Mouse (Mus musculus): ENCODE data around the gene Ubox5. TPM values are rescaled to one million over a fixed set of nuclear protein-coding genes. Genes with fewer than 3 reads are reported as not detected.
A peak's percentile ranks its signal among the peaks of the same experiment; 100 is the strongest.

Ubox5 gene
- 4.2 and 4.5 TPM in 2 replicates for polyA plus RNA-seq (2015; fragmentation: Nextera tagmentation; extraction: Ambion mirVana)

DNA sequence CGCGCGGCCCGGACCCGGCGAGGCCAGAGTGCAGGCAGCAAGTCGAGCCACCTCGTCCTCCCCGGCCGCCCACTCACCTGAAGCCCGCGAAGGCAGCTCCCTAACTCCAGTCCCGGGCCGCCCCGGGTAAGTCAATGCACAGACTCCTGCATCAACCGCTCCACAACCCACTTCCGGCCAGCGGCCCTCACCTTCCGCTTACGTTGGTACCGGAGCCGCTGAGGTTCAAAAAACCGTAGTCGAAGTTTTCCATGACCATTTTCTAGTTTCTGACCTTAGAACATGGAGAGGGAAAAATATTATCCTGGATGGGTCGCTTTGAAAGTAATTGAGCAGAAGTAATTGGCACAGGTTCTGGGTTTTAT is at the start of gene Ubox5, which contains the start of gene Fastkd5:
TSS of gene Ubox5 (minus strand) at position 200 of the 365 bp plus-strand sequence.
TSS of gene Fastkd5 (minus strand) at position 189 of the 365 bp plus-strand sequence.
- TF ChIP-seq CTCF (IDR thresholded peaks at IDR 0.05; ENCODE audit: low read depth): no peak
- Histone ChIP-seq H3K9me3 (ENCODE audit: control insufficient read depth) (no peaks in the 10 kb centered on the region), H3K4me2 (replicated peaks; ENCODE audit: low read depth) (peak within 1 kb of the TSS; percentile 67), H3K36me3 (ENCODE audit: control insufficient read depth, insufficient read depth) (peaks cover 26% of the 10 kb centered on the region), H3K4me1 (replicated peaks; ENCODE audit: control insufficient read depth, insufficient read depth, low read length) (peaks cover 7% of the 10 kb centered on the region; the same call in 1 of the 2 replicates), H3K27ac (ENCODE audit: low read depth, low read length) (peak within 1 kb of the TSS; percentile 72), H3K27me3 (replicated peaks; ENCODE audit: control insufficient read depth, insufficient read depth, low read length) (no peaks in the 10 kb centered on the region), H3K4me3 (ENCODE audit: low read depth, low read length) (peak within 1 kb of the TSS; percentile 90), H3K9ac (ENCODE audit: low read depth, low read length) (peak within 1 kb of the TSS; percentile 92)
- peak; percentile 75 for ATAC-seq
- WGBS: under 1% methylated on average over 25 of the region's 25 CpGs

DNA sequence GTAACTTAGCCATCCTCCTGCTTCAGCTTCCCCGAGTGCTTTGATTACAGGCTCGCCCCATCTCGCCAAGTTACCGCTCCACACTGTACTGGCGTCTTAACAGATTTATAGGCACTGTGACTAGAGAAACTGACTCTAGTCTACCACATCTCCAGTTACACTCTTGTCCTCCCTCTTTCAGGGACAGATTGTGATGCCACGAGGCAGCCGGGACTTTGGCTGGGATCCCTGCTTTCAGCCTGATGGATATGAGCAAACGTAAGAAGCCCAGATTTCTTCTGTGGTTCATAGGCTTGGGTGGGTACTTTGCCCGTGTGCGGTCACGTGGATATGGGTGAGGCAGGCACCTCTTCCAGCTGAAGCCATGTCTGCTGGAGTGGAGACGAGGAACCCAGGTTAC is 49.3 kb upstream of the Ubox5 start:
- no peaks in the 10 kb centered on the region for H3K4me1 ChIP-seq (replicated peaks; ENCODE audit: control insufficient read depth, insufficient read depth, low read length)
- ATAC-seq: no peak
- H3K9me3 ChIP-seq (ENCODE audit: control insufficient read depth): no peaks in the 10 kb centered on the region
- no peak overlapping the region for H3K27ac ChIP-seq (ENCODE audit: low read depth, low read length)
- 93% methylated on average over 12 of the region's 12 CpGs for WGBS
- no peak overlapping the region for H3K9ac ChIP-seq (ENCODE audit: low read depth, low read length)
- H3K36me3 ChIP-seq (ENCODE audit: control insufficient read depth, insufficient read depth): peaks cover 81% of the 10 kb centered on the region
- TF ChIP-seq CTCF (IDR thresholded peaks at IDR 0.05; ENCODE audit: low read depth): no peak
- no peak overlapping the region for H3K4me3 ChIP-seq (ENCODE audit: low read depth, low read length)
- no peak overlapping the region for H3K4me2 ChIP-seq (replicated peaks; ENCODE audit: low read depth)
- no peaks in the 10 kb centered on the region for H3K27me3 ChIP-seq (replicated peaks; ENCODE audit: control insufficient read depth, insufficient read depth, low read length)

DNA sequence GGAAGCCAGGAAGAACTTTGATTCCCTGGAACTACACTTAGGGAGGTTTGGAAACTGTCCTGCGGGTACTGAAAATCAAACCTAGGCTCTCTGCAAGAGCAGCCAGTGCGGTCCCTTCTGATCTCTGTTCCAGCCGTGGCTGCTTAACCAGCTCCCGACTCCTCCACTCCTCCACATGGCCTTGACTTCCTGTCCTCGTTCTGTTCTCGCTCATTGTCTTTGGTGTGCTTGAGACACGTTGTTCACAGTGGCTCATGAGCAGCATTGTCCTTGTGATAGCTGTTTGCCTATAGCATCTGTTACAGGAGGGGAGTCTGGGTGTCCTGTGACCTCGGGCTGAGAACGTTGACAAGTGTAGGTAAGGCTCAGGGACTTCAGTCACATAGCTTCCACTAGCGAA is 47.4 kb upstream of the Ubox5 start:
- H3K36me3 ChIP-seq (ENCODE audit: control insufficient read depth, insufficient read depth): peaks cover 88% of the 10 kb centered on the region
- WGBS: 81% methylated on average over 10 of the region's 10 CpGs
- TF ChIP-seq CTCF (IDR thresholded peaks at IDR 0.05; ENCODE audit: low read depth): no peak

DNA sequence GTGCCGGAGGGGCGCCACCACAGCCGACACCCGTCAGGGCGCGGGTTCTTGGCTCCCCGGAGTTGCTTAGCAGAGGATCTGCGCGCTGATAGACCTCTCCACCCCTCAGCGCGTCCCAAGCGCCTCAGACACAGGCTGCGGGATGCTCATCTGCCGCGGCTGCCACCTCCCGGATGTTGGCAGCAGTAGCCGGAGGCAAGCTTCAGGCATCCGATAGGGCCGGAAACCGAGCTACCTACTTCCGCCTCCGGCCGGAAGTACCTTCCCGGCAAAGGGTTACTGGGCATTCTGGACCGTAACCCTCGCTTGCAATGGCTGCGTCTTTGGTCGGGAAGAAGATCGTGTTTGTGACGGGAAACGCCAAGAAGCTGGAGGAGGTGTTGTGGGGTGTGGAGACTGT is 37.7 kb upstream of the Ubox5 start, which contains the start of gene Itpa:
TSS of gene Itpa (plus strand) at position 52 of the 400 bp plus-strand sequence.
- WGBS: 1% methylated on average over 31 of the region's 31 CpGs
- Histone ChIP-seq H3K9ac (ENCODE audit: low read depth, low read length) (peak within 1 kb of the TSS; percentile 61), H3K4me3 (ENCODE audit: low read depth, low read length) (peak within 1 kb of the TSS; percentile 69), H3K4me1 (replicated peaks; ENCODE audit: control insufficient read depth, insufficient read depth, low read length) (peaks cover 4% of the 10 kb centered on the region), H3K27me3 (replicated peaks; ENCODE audit: control insufficient read depth, insufficient read depth, low read length) (no peaks in the 10 kb centered on the region), H3K9me3 (ENCODE audit: control insufficient read depth) (no peaks in the 10 kb centered on the region), H3K4me2 (replicated peaks; ENCODE audit: low read depth) (peak within 1 kb of the TSS; percentile 82), H3K27ac (ENCODE audit: low read depth, low read length) (peak within 1 kb of the TSS; percentile 62), H3K36me3 (ENCODE audit: control insufficient read depth, insufficient read depth) (peaks cover 13% of the 10 kb centered on the region; the same call in 1 of the 2 replicates)
- TF ChIP-seq CTCF (IDR thresholded peaks at IDR 0.05; ENCODE audit: low read depth): peak; percentile 88
- peak; percentile 65 for ATAC-seq

More for the DNA sequence above, 47.4 kb upstream of the Ubox5 start:
- H3K9ac ChIP-seq (ENCODE audit: low read depth, low read length): no peak overlapping the region
- no peaks in the 10 kb centered on the region for H3K4me1 ChIP-seq (replicated peaks; ENCODE audit: control insufficient read depth, insufficient read depth, low read length)
- no peaks in the 10 kb centered on the region for H3K27me3 ChIP-seq (replicated peaks; ENCODE audit: control insufficient read depth, insufficient read depth, low read length)
- H3K27ac ChIP-seq (ENCODE audit: low read depth, low read length): no peak overlapping the region
- no peak overlapping the region for H3K4me3 ChIP-seq (ENCODE audit: low read depth, low read length)
- no peak for ATAC-seq
- H3K4me2 ChIP-seq (replicated peaks; ENCODE audit: low read depth): no peak overlapping the region
- no peaks in the 10 kb centered on the region for H3K9me3 ChIP-seq (ENCODE audit: control insufficient read depth)

DNA sequence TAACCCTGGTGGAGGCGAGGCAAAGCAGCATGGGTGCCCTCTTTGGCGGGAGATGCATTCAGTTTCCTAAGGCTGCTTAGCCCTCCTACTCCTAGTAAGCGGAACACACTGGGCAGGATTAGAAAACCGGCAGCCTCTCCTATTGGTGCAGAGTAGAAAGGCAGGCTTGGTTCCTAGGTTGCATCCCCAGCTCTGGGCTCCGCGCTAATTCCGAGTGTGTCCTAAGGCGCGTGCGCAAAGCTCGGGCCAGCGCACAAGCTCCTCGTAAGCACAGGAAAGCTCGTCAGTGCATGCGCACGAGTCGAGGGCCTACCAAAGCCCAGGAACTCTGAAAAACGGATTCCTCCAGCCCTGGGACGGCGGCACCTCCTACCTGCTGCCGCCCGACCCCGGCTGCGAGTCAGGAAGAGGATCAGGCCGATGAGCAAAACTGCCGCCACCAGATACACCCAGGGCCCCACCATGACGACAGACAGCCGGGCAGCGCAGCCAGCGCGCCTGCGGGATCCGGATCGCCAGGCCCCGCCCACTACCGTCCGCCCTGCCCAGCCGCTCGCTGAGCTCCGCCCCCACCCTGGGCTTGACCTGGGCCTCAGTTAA is 34.4 kb upstream of the Ubox5 start, which contains the start of gene Ddrgk1:
TSS of gene Ddrgk1 (minus strand) at position 558 of the 600 bp plus-strand sequence.
- peak; percentile 95 for ATAC-seq
- peak within 1 kb of the TSS; percentile 57 for H3K4me3 ChIP-seq (ENCODE audit: low read depth, low read length)
- no peaks in the 10 kb centered on the region for H3K27me3 ChIP-seq (replicated peaks; ENCODE audit: control insufficient read depth, insufficient read depth, low read length)
- no peaks in the 10 kb centered on the region for H3K9me3 ChIP-seq (ENCODE audit: control insufficient read depth)
- peak within 1 kb of the TSS; percentile 70 for H3K4me2 ChIP-seq (replicated peaks; ENCODE audit: low read depth)
- WGBS: under 1% methylated on average over 40 of the region's 40 CpGs
- TF ChIP-seq CTCF (IDR thresholded peaks at IDR 0.05; ENCODE audit: low read depth): peak; percentile 43
- peaks cover 4% of the 10 kb centered on the region for H3K4me1 ChIP-seq (replicated peaks; ENCODE audit: control insufficient read depth, insufficient read depth, low read length)
- H3K36me3 ChIP-seq (ENCODE audit: control insufficient read depth, insufficient read depth): peaks cover 33% of the 10 kb centered on the region
- peak within 1 kb of the TSS; percentile 89 for H3K9ac ChIP-seq (ENCODE audit: low read depth, low read length)
- peak within 1 kb of the TSS; percentile 99 for H3K27ac ChIP-seq (ENCODE audit: low read depth, low read length)

DNA sequence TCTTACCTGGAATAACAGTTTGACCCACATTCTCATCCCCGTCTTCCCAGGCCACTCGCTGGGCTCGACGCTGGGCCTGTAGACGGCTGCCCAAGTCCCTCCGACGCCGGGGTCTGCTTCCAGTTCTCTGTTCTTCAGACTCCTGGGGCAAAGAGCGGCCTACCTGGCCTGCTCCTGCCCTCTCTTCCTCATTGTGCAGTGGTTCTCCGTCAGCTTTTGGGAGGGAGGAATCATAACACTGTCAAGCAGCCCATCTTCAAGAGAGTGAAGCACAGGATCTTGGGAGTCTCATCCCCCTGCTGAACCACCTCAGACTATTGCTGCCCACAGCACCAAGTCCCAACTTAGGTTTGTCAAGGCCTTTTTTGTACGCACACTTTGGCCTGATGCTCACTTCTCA is 33.5 kb upstream of the Ubox5 start:
- H3K4me1 ChIP-seq (replicated peaks; ENCODE audit: control insufficient read depth, insufficient read depth, low read length): peaks cover 4% of the 10 kb centered on the region
- 89% methylated on average over 11 of the region's 11 CpGs for WGBS
- peak overlapping the region; percentile 70 for H3K4me2 ChIP-seq (replicated peaks; ENCODE audit: low read depth)
- no peaks in the 10 kb centered on the region for H3K27me3 ChIP-seq (replicated peaks; ENCODE audit: control insufficient read depth, insufficient read depth, low read length)
- no peak for TF ChIP-seq CTCF (IDR thresholded peaks at IDR 0.05; ENCODE audit: low read depth)
- ATAC-seq: no peak
- H3K9ac ChIP-seq (ENCODE audit: low read depth, low read length): peak overlapping the region; percentile 89; the same call in 1 of the 2 replicates
- no peak overlapping the region for H3K27ac ChIP-seq (ENCODE audit: low read depth, low read length)
- peaks cover 42% of the 10 kb centered on the region for H3K36me3 ChIP-seq (ENCODE audit: control insufficient read depth, insufficient read depth)
- H3K4me3 ChIP-seq (ENCODE audit: low read depth, low read length): no peak overlapping the region; the same call in 1 of the 2 replicates
- H3K9me3 ChIP-seq (ENCODE audit: control insufficient read depth): no peaks in the 10 kb centered on the region

Measured in intestine, postnatal 0 days (tissue).